Mouse (Mus musculus) intestine, embryonic 15.5 days (tissue): ENCODE data around the gene Btbd35f14. TPM values are rescaled to one million over a fixed set of nuclear protein-coding genes. Genes with fewer than 3 reads are reported as not detected.
"Not testable (repeated sequence)": the region's sequence is repeated elsewhere in the genome, so short reads cannot be mapped to it uniquely, and the experiment has no call there.

ENCODE experiments used
- ATAC-seq: fragments of 200-750 bp; cut with Nextera tagmentation; 2 replicates; pipeline ENCODE4 v1.8.0; 2017; ENCODE audit warnings: moderate TSS enrichment, moderate library complexity
- H3K27ac ChIP-seq: fragments of 300-500 bp; sonication (generic); 2 replicates; pipeline ENCODE4 v1.5.1; 2015; ENCODE audit warnings: mild to moderate bottlenecking, inconsistent platforms
- H3K27me3 ChIP-seq: fragments of 300-500 bp; sonication (generic); replicated peaks from 2 replicates; pipeline ENCODE4 v1.6.1; 2015; ENCODE audit warnings: inconsistent platforms
- H3K36me3 ChIP-seq: fragments of 300-500 bp; sonication (generic); 2 replicates; pipeline ENCODE4 v1.6.1; 2015; ENCODE audit warnings: inconsistent platforms
- H3K4me1 ChIP-seq: fragments of 300-500 bp; sonication (generic); replicated peaks from 2 replicates; pipeline ENCODE4 v1.6.1; 2015; ENCODE audit warnings: inconsistent platforms
- H3K4me2 ChIP-seq: fragments of 300-500 bp; sonication (generic); replicated peaks from 2 replicates; pipeline ENCODE4 v1.6.1; 2015; ENCODE audit warnings: mild to moderate bottlenecking, inconsistent platforms
- H3K4me3 ChIP-seq: fragments of 300-500 bp; sonication (generic); replicated peaks from 2 replicates; pipeline ENCODE4 v1.5.1; 2015; ENCODE audit warnings: inconsistent platforms
- H3K9ac ChIP-seq: fragments of 300-500 bp; sonication (generic); 2 replicates; pipeline ENCODE4 v1.6.1; 2015; ENCODE audit warnings: inconsistent platforms
- H3K9me3 ChIP-seq: fragments of 300-500 bp; sonication (generic); 2 replicates; pipeline ENCODE4 v1.6.1; 2016; ENCODE audit warnings: inconsistent platforms
- WGBS: fragments of 180-500 bp; shearing (Covaris S2); methylation state at CpG from one replicate; pipeline ENCODE4 v1.1.7; 2015; 5-methylcytosine and 5-hydroxymethylcytosine counted together
- polyA plus RNA-seq: library from polyadenylated mRNA; unstranded; fragments of >200 nt; fragmentation: Nextera tagmentation; extraction: Ambion mirVana; gene quantifications from 2 replicates; pipeline ENCODE4 v1.2.1, GENCODE M21; 2015

Btbd35f14 gene
- polyA plus RNA-seq: not detected in 2 replicates

- H3K4me3 ChIP-seq, ATAC-seq, H3K27me3 ChIP-seq, H3K9me3 ChIP-seq, H3K4me1 ChIP-seq, H3K4me2 ChIP-seq, H3K36me3 ChIP-seq, H3K9ac ChIP-seq, H3K27ac ChIP-seq: not testable (repeated sequence)
- no CpG with 5 or more reads among the region's 3 CpGs for WGBS
Observed at GRCm38 (mm10) chrX:33702249-33702648, at the start of gene Btbd35f14. Btbd35f14 (minus strand) TSS chrX:33702349.

- WGBS: 64% methylated on average over 3 of the region's 3 CpGs
- ATAC-seq, H3K9ac ChIP-seq: not testable (repeated sequence)
Observed at GRCm38 (mm10) chrX:33656872-33657271, 45.3 kb downstream of the Btbd35f14 start, which contains the start of gene Btbd35f13. Btbd35f13 (plus strand) TSS chrX:33657172.

More at GRCm38 (mm10) chrX:33656872-33657271, 45.3 kb downstream of the Btbd35f14 start, which contains the start of gene Btbd35f13:
- H3K4me2 ChIP-seq, H3K27me3 ChIP-seq, H3K4me3 ChIP-seq, H3K9me3 ChIP-seq, H3K36me3 ChIP-seq, H3K27ac ChIP-seq, H3K4me1 ChIP-seq: not testable (repeated sequence)

Other genes starting within 250 kb of the Btbd35f14 start
- gene Btbd35f15, start 125.0 kb downstream of the Btbd35f14 start, polyA plus RNA-seq: not detected in 2 replicates
- gene Btbd35f13, start 45.2 kb downstream of the Btbd35f14 start, polyA plus RNA-seq: not detected in 2 replicates